ENCODE assay signal across 11 mouse cellular contexts in the genomic region with DNA sequence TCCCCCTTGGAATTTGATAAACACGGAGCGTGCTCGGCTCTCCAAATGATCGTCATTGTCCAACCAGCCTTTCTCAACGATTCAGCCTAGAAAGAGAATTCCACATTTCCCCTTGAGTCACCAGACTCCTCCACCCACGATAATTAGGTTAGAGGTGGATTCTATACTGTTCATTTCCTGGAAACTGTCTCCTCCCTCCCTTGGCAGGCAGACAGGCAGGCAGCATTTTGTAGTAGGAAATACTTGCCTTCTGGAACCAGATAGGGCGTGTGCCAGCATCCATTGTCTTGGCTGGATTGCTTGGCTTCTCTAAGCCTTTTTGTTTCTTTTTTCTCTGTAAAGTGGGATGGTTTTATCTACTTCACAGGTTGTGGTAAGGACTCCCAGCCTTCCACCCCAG. TPM values are rescaled to one million over a fixed set of nuclear protein-coding genes. Genes with fewer than 3 reads are reported as not detected.
DNase-seq lines count a peak whose midpoint lies in the region; ATAC-seq and TF ChIP-seq lines count a peak whose summit lies in the region.
"Had no signal": no experiment of that assay in that cellular context is flagged by ENCODE, and none has a peak within 500 bp of the region (broad histone marks: within the 10 kb centered on the region; RNA-seq: fewer than 3 reads in every experiment).

No protein-coding gene starts in this region.

- intact Hi-C loops in heart, adult 2 months (cut with DNase I): loop anchor here (1.0 kb wide), 1 partner anchor 28 kb away; no protein-coding TSS in a partner anchor

- no peak for TF ChIP-seq CTCF in heart, adult 2 months (IDR thresholded peaks at IDR 0.05)

- H3K27ac ChIP-seq in neural tube, embryonic 13.5 days (replicated peaks): peak overlapping the region; percentile 30
- H3K27ac ChIP-seq in heart, adult 2 months: peak overlapping the region; percentile 80
- peak overlapping the region; percentile 39 for H3K27ac ChIP-seq in stomach, embryonic 16.5 days (ENCODE audit: low read length)
- H3K27ac ChIP-seq: limb, embryonic 15.5 days had no signal

- H3K36me3 ChIP-seq in neural tube, embryonic 13.5 days: peaks cover 1% of the 10 kb centered on the region; the same call in 1 of the 2 replicates
- no peaks in the 10 kb centered on the region for H3K36me3 ChIP-seq in heart, adult 2 months (ENCODE audit: control insufficient read depth, insufficient read depth, low read length)
- no peaks in the 10 kb centered on the region for H3K36me3 ChIP-seq in stomach, embryonic 16.5 days (ENCODE audit: control insufficient read depth, insufficient read depth, low read length)
- H3K36me3 ChIP-seq: limb, embryonic 15.5 days had no signal

- no peak for DNase-seq in neural tube, embryonic 10.5 days (ENCODE audit: extremely low spot score, low spot score)
- peak; percentile 46 to 71 for DNase-seq in heart, adult 2 months
- DNase-seq in kidney, postnatal 36 days: peak; percentile 53 to 54
- no peak for DNase-seq in adrenal gland, adult 18-20 months (ENCODE audit: low spot score in 2 of 2)
- DNase-seq in adrenal gland, adult 2 months: no peak

- TF ChIP-seq EP300 in heart, adult 2 months (IDR thresholded peaks at IDR 0.05; ENCODE audit: insufficient read depth, low read depth, low read length): peak; percentile 91

- H3K9ac ChIP-seq in neural tube, embryonic 13.5 days: no peak overlapping the region
- no peak overlapping the region for H3K9ac ChIP-seq in heart, adult 2 months (ENCODE audit: low read depth, low read length)
- H3K9ac ChIP-seq in stomach, embryonic 16.5 days (ENCODE audit: low read length): no peak overlapping the region
- H3K9ac ChIP-seq: limb, embryonic 15.5 days had no signal

- H3K9me3 ChIP-seq in neural tube, embryonic 13.5 days: no peaks in the 10 kb centered on the region
- H3K9me3 ChIP-seq in stomach, embryonic 16.5 days (replicated peaks; ENCODE audit: control insufficient read depth, low read length): no peaks in the 10 kb centered on the region
- H3K9me3 ChIP-seq: limb, embryonic 15.5 days had no signal

- TF ChIP-seq POLR2A in heart, adult 2 months (IDR thresholded peaks at IDR 0.05; ENCODE audit: insufficient read depth, low read depth, low read length): no peak

- H3K4me3 ChIP-seq in neural tube, embryonic 13.5 days: no peak overlapping the region
- no peak overlapping the region for H3K4me3 ChIP-seq in heart, adult 2 months
- no peak overlapping the region for H3K4me3 ChIP-seq in stomach, embryonic 16.5 days (replicated peaks; ENCODE audit: low read length)
- H3K4me3 ChIP-seq: limb, embryonic 15.5 days had no signal

- H3K4me1 ChIP-seq in neural tube, embryonic 13.5 days (replicated peaks): peaks cover 3% of the 10 kb centered on the region; the same call in 1 of the 2 replicates
- H3K4me1 ChIP-seq in heart, adult 2 months (ENCODE audit: control insufficient read depth, insufficient read depth, low read length): peaks cover 6% of the 10 kb centered on the region; the same call in 1 of the 2 replicates
- peaks cover 7% of the 10 kb centered on the region for H3K4me1 ChIP-seq in stomach, embryonic 16.5 days (ENCODE audit: control insufficient read depth, insufficient read depth, low read length)

- WGBS in neural tube, embryonic 13.5 days: 78% methylated on average over 7 of the region's 7 CpGs
- 19% methylated on average over 7 of the region's 7 CpGs for WGBS in heart, adult 2 months
- WGBS in stomach, embryonic 16.5 days: 45% methylated on average over 7 of the region's 7 CpGs

- H3K79me2 ChIP-seq in heart, adult 2 months (replicated peaks; ENCODE audit: control insufficient read depth, insufficient read depth, low read length): peaks cover 3% of the 10 kb centered on the region; the same call in 1 of the 2 replicates

- no peak overlapping the region for H3K4me2 ChIP-seq in neural tube, embryonic 13.5 days
- 0 out of 2 replicates have a peak overlapping the region, but pooled peaks have one; percentile 7 for H3K4me2 ChIP-seq in stomach, embryonic 16.5 days (ENCODE audit: low read depth, low read length)
- H3K4me2 ChIP-seq: limb, embryonic 15.5 days had no signal

- no peak for ATAC-seq in neural tube, embryonic 13.5 days (ENCODE audit: low read depth)
- no peak for ATAC-seq in stomach, embryonic 16.5 days (ENCODE audit: insufficient read depth, low FRiP score)
- ATAC-seq in granulocyte monocyte progenitor cell, adult 5-6 weeks (replicated peaks; ENCODE audit: poor library complexity, severe bottlenecking): no peak

- peaks cover 28% of the 10 kb centered on the region for H3K27me3 ChIP-seq in neural tube, embryonic 13.5 days
- H3K27me3 ChIP-seq in heart, adult 2 months (ENCODE audit: control insufficient read depth, insufficient read depth, low read length): no peaks in the 10 kb centered on the region
- no peaks in the 10 kb centered on the region for H3K27me3 ChIP-seq in stomach, embryonic 16.5 days (ENCODE audit: control insufficient read depth, insufficient read depth, low read length)

RNA-seq across cellular contexts. Expression of gene Trim25, which starts 2.7 kb away (rescaled TPM):
- polyA plus RNA-seq in neural tube, embryonic 13.5 days (2015; fragmentation: Nextera tagmentation; extraction: Ambion mirVana): 5.0 and 5.5 TPM in 2 replicates
- 10 to 100 TPM; 17.7 to 24.3 TPM for total RNA-seq in heart, adult 2 months (2021)
- polyA plus RNA-seq in heart, adult 2 months (2012; rRNA removed): 13.6 and 14.1 TPM in 2 replicates
- polyA plus RNA-seq in stomach, embryonic 16.5 days (2015; fragmentation: Nextera tagmentation; extraction: Ambion mirVana): 27.8 and 29.0 TPM in 2 replicates
- total RNA-seq in granulocyte monocyte progenitor cell, adult 5-6 weeks (2014; fragmentation: Nextera tagmentation): 26.9 and 32.2 TPM in 2 replicates
- total RNA-seq in granulocyte monocyte progenitor cell, adult 5-6 weeks (2017): 14.0 and 18.4 TPM in 2 replicates
- total RNA-seq in adrenal gland, adult 18-20 months (2021): 100 to 1,000 TPM; 133 to 185 TPM
- 100 to 1,000 TPM in 1 of 2 experiments, 10 to 100 TPM in 1; 87.4 to 180 TPM for total RNA-seq in adrenal gland, adult 2 months (2021)
- 181 and 270 TPM in 2 replicates for polyA plus RNA-seq in adrenal gland, adult 2 months (2012; rRNA removed)

RNA-seq across cellular contexts. Expression of gene Coil, which starts 26.4 kb away (rescaled TPM):
- polyA plus RNA-seq in neural tube, embryonic 13.5 days (2015; fragmentation: Nextera tagmentation; extraction: Ambion mirVana): 27.5 and 28.0 TPM in 2 replicates
- total RNA-seq in heart, adult 2 months (2021): 1 to 10 TPM; 4.8 TPM
- polyA plus RNA-seq in heart, adult 2 months (2012; rRNA removed): 2.8 and 4.7 TPM in 2 replicates
- 10.1 and 10.7 TPM in 2 replicates for polyA plus RNA-seq in stomach, embryonic 16.5 days (2015; fragmentation: Nextera tagmentation; extraction: Ambion mirVana)
- total RNA-seq in granulocyte monocyte progenitor cell, adult 5-6 weeks (2014; fragmentation: Nextera tagmentation): 9.1 and 16.2 TPM in 2 replicates
- total RNA-seq in granulocyte monocyte progenitor cell, adult 5-6 weeks (2017): 8.4 and 17.7 TPM in 2 replicates
- 1 to 10 TPM; 9.0 to 9.4 TPM for total RNA-seq in adrenal gland, adult 18-20 months (2021)
- 1 to 10 TPM; 8.4 to 9.6 TPM for total RNA-seq in adrenal gland, adult 2 months (2021)
- polyA plus RNA-seq in adrenal gland, adult 2 months (2012; rRNA removed): 4.2 and 4.8 TPM in 2 replicates

RNA-seq across cellular contexts. Expression of gene Elobl, which starts 29.7 kb away (rescaled TPM):
- polyA plus RNA-seq in neural tube, embryonic 13.5 days (2015; fragmentation: Nextera tagmentation; extraction: Ambion mirVana): not detected in 2 replicates
- total RNA-seq in heart, adult 2 months (2021): not detected
- polyA plus RNA-seq in heart, adult 2 months (2012; rRNA removed): 0.56 TPM in 1 of 2 replicates, not detected in the other
- not detected in 2 replicates for polyA plus RNA-seq in stomach, embryonic 16.5 days (2015; fragmentation: Nextera tagmentation; extraction: Ambion mirVana)
- total RNA-seq in granulocyte monocyte progenitor cell, adult 5-6 weeks (2014; fragmentation: Nextera tagmentation): not detected in 2 replicates
- total RNA-seq in granulocyte monocyte progenitor cell, adult 5-6 weeks (2017): not detected in 2 replicates
- not detected for total RNA-seq in adrenal gland, adult 18-20 months (2021)
- not detected for total RNA-seq in adrenal gland, adult 2 months (2021)
- polyA plus RNA-seq in adrenal gland, adult 2 months (2012; rRNA removed): 0.17 TPM in 1 of 2 replicates, not detected in the other
- total RNA-seq: common myeloid progenitor, adult 5-6 weeks had no signal
- polyA plus RNA-seq: intestine, embryonic 14.5 days; limb, embryonic 15.5 days had no signal

RNA-seq across cellular contexts. Expression of gene Scpep1, which starts 41.2 kb away (rescaled TPM):
- polyA plus RNA-seq in neural tube, embryonic 13.5 days (2015; fragmentation: Nextera tagmentation; extraction: Ambion mirVana): 25.7 and 27.4 TPM in 2 replicates
- 10 to 100 TPM; 15.3 to 16.3 TPM for total RNA-seq in heart, adult 2 months (2021)
- 11.1 and 13.5 TPM in 2 replicates for polyA plus RNA-seq in heart, adult 2 months (2012; rRNA removed)
- polyA plus RNA-seq in stomach, embryonic 16.5 days (2015; fragmentation: Nextera tagmentation; extraction: Ambion mirVana): 88.2 and 93.1 TPM in 2 replicates
- total RNA-seq in granulocyte monocyte progenitor cell, adult 5-6 weeks (2014; fragmentation: Nextera tagmentation): 18.1 and 22.3 TPM in 2 replicates
- 11.5 and 13.4 TPM in 2 replicates for total RNA-seq in granulocyte monocyte progenitor cell, adult 5-6 weeks (2017)
- total RNA-seq in adrenal gland, adult 18-20 months (2021): 100 to 1,000 TPM; 108 to 245 TPM
- 100 to 1,000 TPM; 168 to 250 TPM for total RNA-seq in adrenal gland, adult 2 months (2021)
- 25.2 and 37.0 TPM in 2 replicates for polyA plus RNA-seq in adrenal gland, adult 2 months (2012; rRNA removed)

Comparison
In these comparisons a context has a peak if more than half of its experiments do, and no peak if none do; other contexts are left out.
1. H3K27ac ChIP-seq: peak in every context shown above with its lines; median percentile 80 in heart, adult 2 months; 39 in stomach, embryonic 16.5 days; 30 in neural tube, embryonic 13.5 days.
2. DNase-seq: peak in heart, adult 2 months (2 of 2) and kidney, postnatal 36 days (2 of 2); none in neural tube, embryonic 10.5 days (single experiment), adrenal gland, adult 18-20 months (0 of 2) and adrenal gland, adult 2 months (single experiment).